Mouse (Mus musculus): Measurements from ENCODE around the gene Lrit3. TPM values are rescaled to one million over a fixed set of nuclear protein-coding genes. Genes with fewer than 3 reads are reported as not detected.

The Lrit3 gene
- total and polyA plus RNA-seq, 2 experiments from 2014 or later = 0.06 TPM; not detected in 1

GRCm38 (mm10) chr3:129754650-129755604 is 48.9 kb downstream of the Lrit3 start, which contains the start of gene Egf:
Gene Egf, minus strand, starts transcription at chr3:129755316.
- Histone ChIP-seq H3K9me3 (ENCODE audit: low read length) (no peaks in the 10 kb centered on the region), H3K27me3 (ENCODE audit: insufficient read depth, low read length) (no peaks in the 10 kb centered on the region), H3K4me3 (ENCODE audit: low read length) (peak within 1 kb of the TSS; percentile 34), H3K27ac (no peak within 1 kb of the TSS), H3K4me2 (ENCODE audit: low read depth, low read length) (peak within 1 kb of the TSS; percentile 64), H3K9ac (replicated peaks; ENCODE audit: low read length) (no peak within 1 kb of the TSS; the same call in 1 of the 2 replicates), H3K36me3 (ENCODE audit: insufficient read depth, low read length) (no peaks in the 10 kb centered on the region), H3K4me1 (ENCODE audit: insufficient read depth, low read length) (peaks cover 6% of the 10 kb centered on the region; the same call in 1 of the 2 replicates)
- DNase-seq (ENCODE audit: low spot score) = peak; percentile 18
- peak; percentile 49; the same call in 1 of the 2 replicates for ATAC-seq
- WGBS = 10% methylated on average over 20 of the region's 20 CpGs
- no peak for TF ChIP-seq CTCF (IDR thresholded peaks at IDR 0.05; ENCODE audit: low read depth)

GRCm38 (mm10) chr3:129744803-129745202 is 59.0 kb downstream of the Lrit3 start:
- no peaks in the 10 kb centered on the region for H3K9me3 ChIP-seq (ENCODE audit: low read length)
- H3K4me1 ChIP-seq (ENCODE audit: insufficient read depth, low read length) = no peaks in the 10 kb centered on the region
- H3K4me3 ChIP-seq (ENCODE audit: low read length) = no peak overlapping the region
- no peak overlapping the region for H3K27ac ChIP-seq
- ATAC-seq (no peak), DNase-seq (ENCODE audit: low spot score) (peak; percentile 31)
- no peak overlapping the region for H3K9ac ChIP-seq (replicated peaks; ENCODE audit: low read length)
- H3K27me3 ChIP-seq (ENCODE audit: insufficient read depth, low read length) = no peaks in the 10 kb centered on the region
- no peak overlapping the region for H3K4me2 ChIP-seq (ENCODE audit: low read depth, low read length)
- peak; percentile 70 for TF ChIP-seq CTCF (IDR thresholded peaks at IDR 0.05; ENCODE audit: low read depth)
- no peaks in the 10 kb centered on the region for H3K36me3 ChIP-seq (ENCODE audit: insufficient read depth, low read length)
- WGBS = 56% methylated on average over 8 of the region's 8 CpGs

GRCm38 (mm10) chr3:129742781-129743180 is 61.0 kb downstream of the Lrit3 start:
- H3K4me1 ChIP-seq (ENCODE audit: insufficient read depth, low read length) = no peaks in the 10 kb centered on the region
- no peak overlapping the region for H3K27ac ChIP-seq
- no peak for ATAC-seq
- no peak overlapping the region for H3K4me3 ChIP-seq (ENCODE audit: low read length)
- no peaks in the 10 kb centered on the region for H3K36me3 ChIP-seq (ENCODE audit: insufficient read depth, low read length)
- WGBS = 83% methylated on average over 6 of the region's 6 CpGs
- H3K9ac ChIP-seq (replicated peaks; ENCODE audit: low read length) = no peak overlapping the region
- no peak for TF ChIP-seq CTCF (IDR thresholded peaks at IDR 0.05; ENCODE audit: low read depth)
- H3K27me3 ChIP-seq (ENCODE audit: insufficient read depth, low read length) = no peaks in the 10 kb centered on the region
- H3K4me2 ChIP-seq (ENCODE audit: low read depth, low read length) = no peak overlapping the region
- no peaks in the 10 kb centered on the region for H3K9me3 ChIP-seq (ENCODE audit: low read length)
- no peak for DNase-seq (ENCODE audit: low spot score)

- 69% methylated on average over 16 of the region's 16 CpGs for WGBS
- Histone ChIP-seq H3K4me3 (ENCODE audit: low read length) (no peak overlapping the region), H3K27ac (no peak overlapping the region), H3K27me3 (ENCODE audit: insufficient read depth, low read length) (no peaks in the 10 kb centered on the region), H3K9me3 (ENCODE audit: low read length) (no peaks in the 10 kb centered on the region), H3K9ac (replicated peaks; ENCODE audit: low read length) (no peak overlapping the region), H3K4me2 (ENCODE audit: low read depth, low read length) (no peak overlapping the region), H3K4me1 (ENCODE audit: insufficient read depth, low read length) (no peaks in the 10 kb centered on the region), H3K36me3 (ENCODE audit: insufficient read depth, low read length) (no peaks in the 10 kb centered on the region)
- ATAC-seq (no peak), DNase-seq (ENCODE audit: low spot score) (no peak)
- TF ChIP-seq CTCF (IDR thresholded peaks at IDR 0.05; ENCODE audit: low read depth) = no peak
Measured at GRCm38 (mm10) chr3:129738291-129739183, 65.3 kb downstream of the Lrit3 start.

Other genes starting within 250 kb of the Lrit3 start
- gene Egf, start 48.7 kb downstream of the Lrit3 start, total RNA-seq (2014; rRNA removed) = 1.2 and 1.3 TPM in 2 replicates
- 1.2 and 1.9 TPM in 2 replicates for gene Egf, start 48.7 kb downstream of the Lrit3 start, polyA plus RNA-seq (2015; fragmentation: Nextera tagmentation; extraction: Ambion mirVana)
- 0.11 and 0.52 TPM in 2 replicates for gene Rrh, start 18.6 kb upstream of the Lrit3 start, total RNA-seq (2014; rRNA removed)
- 0.33 and 0.41 TPM in 2 replicates for gene Rrh, start 18.6 kb upstream of the Lrit3 start, polyA plus RNA-seq (2015; fragmentation: Nextera tagmentation; extraction: Ambion mirVana)
- gene Gar1, start 27.4 kb upstream of the Lrit3 start, total RNA-seq (2014; rRNA removed) = 1.7 and 5.1 TPM in 2 replicates
- 37.0 and 37.3 TPM in 2 replicates for gene Gar1, start 27.4 kb upstream of the Lrit3 start, polyA plus RNA-seq (2015; fragmentation: Nextera tagmentation; extraction: Ambion mirVana)
- 0.22 TPM in 1 of 2 replicates, not detected in the other for gene Cfi, start 31.9 kb upstream of the Lrit3 start, total RNA-seq (2014; rRNA removed)
- 0.33 and 0.55 TPM in 2 replicates for gene Cfi, start 31.9 kb upstream of the Lrit3 start, polyA plus RNA-seq (2015; fragmentation: Nextera tagmentation; extraction: Ambion mirVana)
- gene Pla2g12a, start 74.6 kb upstream of the Lrit3 start, total RNA-seq (2014; rRNA removed) = 28.5 and 31.3 TPM in 2 replicates
- 52.9 and 53.3 TPM in 2 replicates for gene Pla2g12a, start 74.6 kb upstream of the Lrit3 start, polyA plus RNA-seq (2015; fragmentation: Nextera tagmentation; extraction: Ambion mirVana)
- 5.0 and 10.6 TPM in 2 replicates for gene Casp6, start 97.4 kb upstream of the Lrit3 start, total RNA-seq (2014; rRNA removed)
- gene Casp6, start 97.4 kb upstream of the Lrit3 start, polyA plus RNA-seq (2015; fragmentation: Nextera tagmentation; extraction: Ambion mirVana) = 17.5 and 25.3 TPM in 2 replicates
- gene Mcub, start 166.2 kb upstream of the Lrit3 start, total RNA-seq (2014; rRNA removed) = 3.4 and 3.6 TPM in 2 replicates
- 6.6 and 7.4 TPM in 2 replicates for gene Mcub, start 166.2 kb upstream of the Lrit3 start, polyA plus RNA-seq (2015; fragmentation: Nextera tagmentation; extraction: Ambion mirVana)

Measured in hindbrain, postnatal 0 days (tissue).